Mouse (Mus musculus): ENCODE data around the gene Wdr5.
"Not testable (repeated sequence)": the region's sequence is repeated elsewhere in the genome, so short reads cannot be mapped to it uniquely, and the experiment has no call there.

Gene Wdr5

DNA sequence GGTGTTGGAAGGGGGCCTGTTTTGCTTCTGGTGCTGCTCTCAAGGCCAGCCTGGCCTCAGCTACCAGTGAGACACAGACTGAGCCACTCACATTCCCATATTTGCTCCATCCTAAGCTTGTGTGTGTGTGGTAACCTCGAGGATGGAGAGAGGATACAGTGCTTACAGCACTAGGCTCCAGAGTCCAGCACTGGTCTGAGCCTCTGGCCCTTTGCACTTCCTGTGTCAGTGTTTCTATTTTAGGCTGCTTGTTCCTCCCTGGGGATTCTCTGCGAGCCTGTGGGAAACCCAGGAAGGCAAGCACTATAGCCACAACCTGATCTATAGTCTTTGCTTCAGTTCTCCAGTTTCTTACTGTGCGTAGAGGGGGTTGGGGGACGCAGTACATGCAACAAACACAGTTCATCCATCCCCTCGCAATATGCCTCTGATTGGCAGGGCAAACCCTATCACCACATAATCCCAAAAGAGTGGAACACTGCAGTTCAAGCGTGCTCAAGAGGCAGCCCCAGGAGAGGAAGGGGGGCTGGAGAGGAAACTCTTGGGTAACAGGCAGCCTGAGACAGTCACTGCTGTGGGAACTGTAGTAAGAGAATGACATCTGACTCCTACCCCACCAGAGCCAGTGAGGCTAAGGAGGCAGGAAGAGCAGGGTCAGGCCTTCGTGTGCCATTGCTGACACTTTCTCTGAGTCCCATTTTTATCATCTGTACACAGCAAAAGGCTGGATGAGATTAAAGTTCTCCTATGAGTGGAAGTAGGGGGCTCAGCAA lies 10.7 kb upstream of the Wdr5 start:
- no peak for DNase-seq (ENCODE audit: low spot score)

GRCm38 (mm10) chr2:27505539-27505938 lies 9.4 kb upstream of the Wdr5 start:
- no peak for DNase-seq (ENCODE audit: low spot score)

DNA sequence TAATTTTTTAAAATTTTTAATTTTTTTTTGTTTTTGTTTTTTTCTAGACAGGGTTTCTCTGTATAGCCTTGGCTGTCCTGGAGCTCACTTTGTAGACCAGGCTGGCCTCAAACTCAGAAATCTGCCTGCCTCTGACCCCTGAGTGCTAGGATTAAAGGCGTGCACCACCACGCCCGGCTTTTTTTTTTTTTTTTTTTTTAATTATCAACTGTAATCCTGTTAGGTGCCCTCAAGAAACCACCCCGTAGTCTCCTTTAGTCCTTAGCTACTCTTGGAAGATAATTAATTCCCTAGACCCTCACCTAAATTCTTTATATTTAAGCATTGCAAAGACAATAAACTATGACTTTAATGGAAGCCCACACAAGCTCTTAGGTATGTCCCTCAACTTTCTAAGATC lies 8.3 kb upstream of the Wdr5 start:
- not testable (repeated sequence) for DNase-seq (ENCODE audit: low spot score)

DNA sequence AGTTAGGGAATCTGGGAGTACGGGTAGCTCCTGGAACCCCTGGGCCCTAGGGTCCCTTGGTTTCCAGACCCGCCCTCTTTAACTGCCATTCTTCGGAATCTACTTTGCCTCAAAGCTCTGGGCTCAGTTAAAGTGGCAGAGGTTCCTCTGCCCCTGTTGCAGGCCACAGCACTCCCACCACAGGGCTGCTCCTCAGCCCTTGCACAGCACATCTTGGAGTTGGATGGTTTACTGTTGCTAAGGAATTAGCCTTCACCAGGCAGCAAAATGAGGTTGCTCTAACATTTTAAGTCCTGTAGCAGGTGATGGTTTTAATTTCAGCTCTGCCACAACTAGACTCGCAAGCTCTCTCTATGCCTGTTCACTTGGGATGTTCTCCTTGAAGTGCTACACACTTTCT lies 7.4 kb upstream of the Wdr5 start, which contains the start of gene Brd3:
Gene Brd3, minus strand, starts transcription at position 101 of the 400 bp plus-strand sequence.
- no peak for DNase-seq (ENCODE audit: low spot score)

- no peak for DNase-seq (ENCODE audit: low spot score)
These were observed 4.3 kb upstream of the Wdr5 start for GRCm38 (mm10) chr2:27510706-27511105.

DNA sequence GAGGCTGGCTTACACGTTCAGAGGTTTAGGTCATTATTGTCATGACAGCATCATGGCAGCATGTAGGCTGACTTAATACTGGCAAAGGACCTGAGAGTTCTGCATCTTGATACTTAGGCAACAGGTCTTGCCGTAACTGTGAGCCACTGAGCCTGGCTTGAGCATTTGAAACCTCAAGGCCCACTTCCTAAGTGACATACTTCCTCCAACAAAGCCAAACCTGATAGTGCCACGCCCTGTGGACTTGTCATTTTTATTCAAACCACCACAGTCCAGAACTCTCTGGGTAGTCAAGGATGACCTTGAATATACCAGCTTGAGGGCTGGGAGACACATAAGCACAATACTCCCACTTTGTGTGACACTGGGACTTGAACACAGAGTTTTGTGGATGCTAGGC lies 2.0 kb upstream of the Wdr5 start:
- no peak for DNase-seq (ENCODE audit: low spot score)

GRCm38 (mm10) chr2:27513861-27514260 lies 1.1 kb upstream of the Wdr5 start:
- no peak for DNase-seq (ENCODE audit: low spot score)

DNA sequence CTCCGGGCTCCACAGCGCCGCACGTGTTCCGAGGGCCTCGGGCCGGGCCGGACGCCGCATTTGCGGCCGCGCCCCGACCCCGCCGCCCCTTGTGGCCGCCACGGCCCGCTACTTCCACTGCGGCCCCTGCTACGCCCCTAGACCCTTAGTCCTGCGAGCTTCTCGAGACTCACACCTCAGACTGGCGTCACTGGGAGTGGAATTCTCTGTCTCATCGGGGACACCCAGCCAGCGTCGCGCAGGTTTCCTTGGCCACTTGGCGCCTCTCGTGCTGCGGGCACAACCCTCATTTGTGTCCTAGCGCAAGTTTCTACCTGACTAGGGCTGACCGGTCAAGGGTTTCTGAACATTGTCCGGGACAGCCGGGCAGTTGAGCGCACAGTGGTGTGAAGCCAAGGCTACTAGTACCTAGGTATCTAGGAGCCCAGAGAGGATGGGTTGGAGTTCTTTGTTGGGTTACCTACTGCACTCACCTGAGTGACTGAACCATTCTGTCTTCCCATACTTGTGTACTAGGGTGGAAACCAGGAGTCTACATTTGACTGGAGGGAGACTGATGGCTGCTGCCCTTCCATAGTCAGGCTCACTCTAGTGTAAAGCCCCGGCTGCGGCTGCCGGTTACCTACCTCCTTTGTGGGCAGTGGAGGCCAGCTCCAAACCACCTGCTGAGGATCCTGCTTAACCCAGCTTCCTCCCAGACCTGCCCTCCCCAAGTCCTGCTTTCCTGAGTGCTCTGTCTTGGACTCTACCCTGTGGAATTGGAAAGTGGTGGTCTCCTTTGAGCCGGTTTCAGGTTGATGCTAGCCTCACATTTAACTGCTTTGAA lies 597 bp downstream of the Wdr5 start:
- DNase-seq (ENCODE audit: low spot score), result no peak

- no peak for DNase-seq (ENCODE audit: low spot score)
These were observed 1.3 kb downstream of the Wdr5 start for GRCm38 (mm10) chr2:27516289-27516688.

DNA sequence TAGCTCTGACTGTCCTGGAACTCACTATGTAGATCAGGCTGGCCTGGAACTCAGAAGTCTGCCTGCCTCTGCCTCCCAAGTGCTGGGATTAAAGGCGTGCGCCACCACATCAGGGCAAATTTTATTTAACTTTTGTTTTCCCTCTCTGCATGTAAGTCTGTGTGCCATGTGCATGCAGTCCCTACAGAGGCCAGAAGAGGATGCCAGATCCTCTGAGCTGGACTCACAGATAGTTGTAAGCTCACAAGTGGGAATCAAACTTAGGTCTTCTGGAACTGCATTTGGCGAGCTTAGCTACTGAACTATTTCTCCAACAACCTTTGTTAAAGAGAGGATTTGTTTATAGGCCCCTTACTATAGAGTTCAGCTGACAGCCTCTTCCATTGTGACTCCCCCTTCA lies 3.3 kb downstream of the Wdr5 start:
- no peak for DNase-seq (ENCODE audit: low spot score)

- DNase-seq (ENCODE audit: low spot score), result not testable (repeated sequence)
These were observed 23.7 kb downstream of the Wdr5 start for GRCm38 (mm10) chr2:27538455-27539330.

- DNase-seq (ENCODE audit: low spot score), result no peak
These were observed 24.4 kb downstream of the Wdr5 start for GRCm38 (mm10) chr2:27539336-27539735.

DNA sequence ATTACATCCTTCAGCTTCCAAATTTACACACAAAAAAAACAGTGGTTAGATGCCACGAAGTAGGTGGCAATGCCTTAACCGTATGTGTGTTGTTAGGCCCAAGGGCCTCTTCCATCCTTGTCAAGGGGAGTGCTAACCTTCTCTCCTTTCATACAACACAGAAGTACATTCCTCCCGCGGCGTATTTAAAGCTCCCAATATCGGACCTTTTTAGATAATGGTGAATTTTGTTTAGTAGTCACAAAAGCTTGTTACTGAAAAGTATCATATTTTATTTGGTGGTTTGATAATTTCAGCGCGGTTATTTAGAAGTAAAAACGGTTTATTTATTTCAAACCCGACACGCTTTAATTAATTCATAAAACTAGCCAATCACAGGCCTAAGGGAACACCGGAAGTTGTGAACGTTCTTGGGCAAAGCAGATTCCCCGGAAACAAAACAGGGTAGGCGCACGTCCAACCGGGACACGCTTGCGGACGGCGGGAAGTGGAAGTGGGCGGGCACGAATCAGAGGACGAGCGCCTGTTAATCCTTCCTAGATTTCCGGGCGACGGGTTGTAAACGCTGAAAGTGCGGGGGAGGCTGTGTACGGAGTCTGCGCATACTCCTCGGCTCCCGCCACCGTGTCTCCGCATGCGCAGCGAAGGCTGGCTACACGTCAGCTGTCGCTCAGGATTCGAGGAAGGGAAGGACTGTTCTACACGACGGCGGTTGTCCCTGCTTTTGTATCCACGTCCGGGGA lies 25.0 kb downstream of the Wdr5 start:
- peak; percentile 84 for DNase-seq (ENCODE audit: low spot score)

- no peak for DNase-seq (ENCODE audit: low spot score)
These were observed 25.5 kb downstream of the Wdr5 start for GRCm38 (mm10) chr2:27540515-27540836.

- DNase-seq (ENCODE audit: low spot score), result no peak
These were observed 26.3 kb downstream of the Wdr5 start for GRCm38 (mm10) chr2:27541225-27541624.

GRCm38 (mm10) chr2:27544613-27545012 lies 29.7 kb downstream of the Wdr5 start:
- DNase-seq (ENCODE audit: low spot score), result no peak

DNA sequence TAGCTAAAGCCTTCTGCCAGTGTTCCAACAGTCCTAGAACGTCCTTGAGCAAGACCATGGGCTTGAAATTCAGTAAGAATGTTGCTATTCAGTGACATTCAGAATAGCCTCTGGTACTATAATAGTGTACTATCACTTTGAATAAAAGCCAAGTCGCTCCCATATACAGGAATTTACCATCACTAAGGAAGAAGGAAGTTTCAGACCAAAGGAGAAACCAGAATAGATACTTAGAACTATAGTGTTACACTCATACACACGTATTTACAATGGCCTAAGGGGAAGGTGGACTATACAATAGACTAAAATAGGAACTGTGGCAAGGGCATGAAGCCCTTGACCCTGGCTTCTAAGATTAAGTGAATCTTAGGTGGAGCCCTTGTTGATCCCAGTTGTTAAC lies 30.6 kb downstream of the Wdr5 start:
- DNase-seq (ENCODE audit: low spot score), result not testable (repeated sequence)

DNA sequence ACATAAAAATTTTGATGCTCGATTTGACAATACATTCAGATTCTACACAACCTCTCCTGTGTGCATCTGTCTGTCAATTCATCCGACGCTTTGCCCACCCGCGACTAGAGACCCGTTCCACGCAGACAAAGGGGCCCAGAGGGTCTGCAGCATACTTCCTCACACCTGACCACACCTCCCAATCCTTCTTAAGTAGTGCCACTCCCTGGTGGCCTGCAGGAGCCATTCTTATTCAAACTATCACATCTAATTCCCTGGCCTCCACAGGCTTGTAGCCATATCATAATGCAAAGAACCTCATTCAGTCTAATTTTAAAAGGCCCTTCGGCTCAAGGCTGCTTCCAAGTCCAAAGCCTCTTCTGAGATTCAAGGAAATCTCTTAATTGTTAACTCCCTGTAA lies 31.1 kb downstream of the Wdr5 start:
- DNase-seq (ENCODE audit: low spot score), result not testable (repeated sequence)

DNA sequence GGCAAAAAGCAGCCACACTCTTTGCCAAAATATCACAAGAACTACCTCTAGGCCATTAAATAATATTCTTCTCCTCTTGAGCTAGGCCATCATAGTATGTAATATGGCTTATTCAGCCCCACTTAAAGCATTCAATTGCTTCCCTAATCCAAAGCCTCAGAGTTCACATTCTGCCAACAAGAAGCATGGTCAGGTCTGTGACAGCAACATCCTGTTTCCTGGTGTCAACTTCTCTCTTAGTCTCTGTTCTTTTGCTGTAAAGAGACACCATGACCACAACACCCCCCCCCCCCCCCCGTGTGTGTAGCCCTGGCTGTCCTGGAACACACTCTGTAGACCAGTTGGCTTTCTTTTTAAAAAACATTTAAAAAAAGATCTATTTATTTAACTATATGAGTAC lies 32.4 kb downstream of the Wdr5 start:
- no peak for DNase-seq (ENCODE audit: low spot score)

- DNase-seq (ENCODE audit: low spot score), result no peak
These were observed 33.0 kb downstream of the Wdr5 start for GRCm38 (mm10) chr2:27547986-27548385.

DNA sequence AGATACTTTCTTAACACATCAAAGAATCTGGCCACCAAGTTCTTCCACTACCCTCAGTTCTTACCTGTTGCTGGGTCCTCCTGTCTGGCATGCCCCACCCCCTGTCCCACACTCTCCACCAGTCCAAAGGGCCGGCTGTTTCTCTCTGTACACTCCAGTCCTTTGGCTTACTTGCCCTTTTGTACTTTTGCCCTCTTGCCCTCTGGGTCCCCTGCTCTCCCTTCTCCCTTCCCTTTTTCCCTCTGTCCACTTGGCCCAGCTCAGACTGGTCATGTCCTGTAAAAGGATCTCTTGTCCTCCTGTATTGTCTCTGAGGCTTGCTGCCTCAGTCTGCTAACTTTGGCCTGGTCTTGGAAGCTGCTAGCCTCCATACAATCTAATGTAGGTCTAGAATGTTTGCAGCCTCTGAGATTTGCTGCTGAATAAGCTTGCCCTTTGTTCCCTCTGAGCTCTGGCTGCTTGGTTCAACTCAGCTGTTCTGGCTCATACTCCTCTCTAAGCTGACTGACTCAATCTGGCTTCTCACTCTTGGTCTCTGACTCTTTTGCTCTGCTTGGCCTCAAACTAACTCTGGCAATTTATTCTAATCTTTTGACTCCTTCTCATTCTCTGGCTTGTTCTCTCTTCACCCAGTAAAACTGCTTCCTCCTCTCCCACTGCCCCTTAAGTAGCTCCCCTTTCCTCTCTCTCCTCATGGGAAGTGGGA lies 33.9 kb downstream of the Wdr5 start:
- DNase-seq (ENCODE audit: low spot score), result no peak

All from spleen, adult 12 weeks (tissue).